Mouse (Mus musculus): ENCODE measurements around the gene Rabl3. TPM values are rescaled to one million over a fixed set of nuclear protein-coding genes. Genes with fewer than 3 reads are reported as not detected.
A peak's percentile ranks its signal among the peaks of the same experiment; 100 is the strongest.

Rabl3 gene
- polyA plus RNA-seq, 1 experiment, result 8.4 TPM

- Histone ChIP-seq H3K79me2 (ENCODE audit: control insufficient read depth, insufficient read depth) (peaks cover 83% of the 10 kb centered on the region), H3K79me3 (ENCODE audit: low read depth) (peaks cover 24% of the 10 kb centered on the region), H3K4me3 (ENCODE audit: insufficient read depth, poor library complexity, severe bottlenecking) (no peak overlapping the region), H3K27me3 (ENCODE audit: control insufficient read depth, insufficient read depth, insufficient read length) (no peaks in the 10 kb centered on the region), H3ac (ENCODE audit: control insufficient read depth, insufficient read length, low read depth) (no peak overlapping the region), H3K36me3 (ENCODE audit: control insufficient read depth, insufficient read depth) (peaks cover 30% of the 10 kb centered on the region)
- TF ChIP-seq MYOD1 (IDR thresholded peaks at IDR 0.05; ENCODE audit: control insufficient read depth, insufficient read length, low read depth), result no peak
- TF ChIP-seq MYOG (IDR thresholded peaks at IDR 0.05; ENCODE audit: control insufficient read depth, extremely low read depth, insufficient read length), result no peak
- TF ChIP-seq FOSL1 (IDR thresholded peaks at IDR 0.05; ENCODE audit: insufficient read depth, low read length, poor library complexity, severe bottlenecking), result no peak
- TF ChIP-seq CTCF (IDR thresholded peaks at IDR 0.05; ENCODE audit: control insufficient read depth, insufficient read depth, insufficient read length), result no peak
- no peak for TF ChIP-seq CEBPB (IDR thresholded peaks at IDR 0.05; ENCODE audit: low read depth)
- TF ChIP-seq USF1 (IDR thresholded peaks at IDR 0.05; ENCODE audit: low read depth), result no peak
- no peak for TF ChIP-seq MAX (IDR thresholded peaks at IDR 0.05)
These were observed 9.5 kb upstream of the Rabl3 start for GRCm38 (mm10) chr16:37530170-37530569.

GRCm38 (mm10) chr16:37532046-37532445 is 7.6 kb upstream of the Rabl3 start:
- H3K79me3 ChIP-seq (ENCODE audit: low read depth), result peaks cover 20% of the 10 kb centered on the region
- peaks cover 69% of the 10 kb centered on the region for H3K79me2 ChIP-seq (ENCODE audit: control insufficient read depth, insufficient read depth)
- H3K36me3 ChIP-seq (ENCODE audit: control insufficient read depth, insufficient read depth), result peaks cover 40% of the 10 kb centered on the region
- TF ChIP-seq MYOG (IDR thresholded peaks at IDR 0.05; ENCODE audit: control insufficient read depth, extremely low read depth, insufficient read length) (no peak), CEBPB (IDR thresholded peaks at IDR 0.05; ENCODE audit: low read depth) (no peak), USF1 (IDR thresholded peaks at IDR 0.05; ENCODE audit: low read depth) (no peak), FOSL1 (IDR thresholded peaks at IDR 0.05; ENCODE audit: insufficient read depth, low read length, poor library complexity, severe bottlenecking) (no peak), MAX (IDR thresholded peaks at IDR 0.05) (no peak), CTCF (IDR thresholded peaks at IDR 0.05; ENCODE audit: control insufficient read depth, insufficient read depth, insufficient read length) (no peak), MYOD1 (IDR thresholded peaks at IDR 0.05; ENCODE audit: control insufficient read depth, insufficient read length, low read depth) (no peak)
- H3K27me3 ChIP-seq (ENCODE audit: control insufficient read depth, insufficient read depth, insufficient read length), result no peaks in the 10 kb centered on the region
- no peak overlapping the region for H3ac ChIP-seq (ENCODE audit: control insufficient read depth, insufficient read length, low read depth)
- H3K4me3 ChIP-seq (ENCODE audit: insufficient read depth, poor library complexity, severe bottlenecking), result no peak overlapping the region

- Histone ChIP-seq H3K36me3 (ENCODE audit: control insufficient read depth, insufficient read depth) (peaks cover 37% of the 10 kb centered on the region), H3K79me3 (ENCODE audit: low read depth) (peaks cover 25% of the 10 kb centered on the region)
- TF ChIP-seq CEBPB (IDR thresholded peaks at IDR 0.05; ENCODE audit: low read depth) (no peak), MYOD1 (IDR thresholded peaks at IDR 0.05; ENCODE audit: control insufficient read depth, insufficient read length, low read depth) (no peak), USF1 (IDR thresholded peaks at IDR 0.05; ENCODE audit: low read depth) (no peak), MYOG (IDR thresholded peaks at IDR 0.05; ENCODE audit: control insufficient read depth, extremely low read depth, insufficient read length) (no peak), MAX (IDR thresholded peaks at IDR 0.05) (no peak), FOSL1 (IDR thresholded peaks at IDR 0.05; ENCODE audit: insufficient read depth, low read length, poor library complexity, severe bottlenecking) (no peak), CTCF (IDR thresholded peaks at IDR 0.05; ENCODE audit: control insufficient read depth, insufficient read depth, insufficient read length) (no peak)
These were observed 6.2 kb upstream of the Rabl3 start for GRCm38 (mm10) chr16:37533369-37534068.

GRCm38 (mm10) chr16:37539240-37539610 is 460 bp upstream of the Rabl3 start:
- peaks cover 40% of the 10 kb centered on the region for H3K79me2 ChIP-seq (ENCODE audit: control insufficient read depth, insufficient read depth)
- no peaks in the 10 kb centered on the region for H3K27me3 ChIP-seq (ENCODE audit: control insufficient read depth, insufficient read depth, insufficient read length)
- H3K36me3 ChIP-seq (ENCODE audit: control insufficient read depth, insufficient read depth), result peaks cover 19% of the 10 kb centered on the region
- peaks cover 19% of the 10 kb centered on the region for H3K79me3 ChIP-seq (ENCODE audit: low read depth)
- no peak for TF ChIP-seq USF1 (IDR thresholded peaks at IDR 0.05; ENCODE audit: low read depth)
- H3K4me3 ChIP-seq (ENCODE audit: insufficient read depth, poor library complexity, severe bottlenecking), result peak overlapping the region; percentile 64
- H3ac ChIP-seq (ENCODE audit: control insufficient read depth, insufficient read length, low read depth), result peak overlapping the region; percentile 87

More at GRCm38 (mm10) chr16:37533369-37534068, 6.2 kb upstream of the Rabl3 start:
- Histone ChIP-seq H3K79me2 (ENCODE audit: control insufficient read depth, insufficient read depth) (peaks cover 67% of the 10 kb centered on the region), H3K27me3 (ENCODE audit: control insufficient read depth, insufficient read depth, insufficient read length) (no peaks in the 10 kb centered on the region), H3K4me3 (ENCODE audit: insufficient read depth, poor library complexity, severe bottlenecking) (no peak overlapping the region), H3ac (ENCODE audit: control insufficient read depth, insufficient read length, low read depth) (no peak overlapping the region)

GRCm38 (mm10) chr16:37540776-37541175 is 1.1 kb downstream of the Rabl3 start:
- H3K79me3 ChIP-seq (ENCODE audit: low read depth), result peaks cover 14% of the 10 kb centered on the region
- H3K79me2 ChIP-seq (ENCODE audit: control insufficient read depth, insufficient read depth), result peaks cover 31% of the 10 kb centered on the region
- TF ChIP-seq MAX (IDR thresholded peaks at IDR 0.05) (no peak), MYOD1 (IDR thresholded peaks at IDR 0.05; ENCODE audit: control insufficient read depth, insufficient read length, low read depth) (no peak), FOSL1 (IDR thresholded peaks at IDR 0.05; ENCODE audit: insufficient read depth, low read length, poor library complexity, severe bottlenecking) (no peak), CEBPB (IDR thresholded peaks at IDR 0.05; ENCODE audit: low read depth) (no peak), CTCF (IDR thresholded peaks at IDR 0.05; ENCODE audit: control insufficient read depth, insufficient read depth, insufficient read length) (no peak), MYOG (IDR thresholded peaks at IDR 0.05; ENCODE audit: control insufficient read depth, extremely low read depth, insufficient read length) (no peak), USF1 (IDR thresholded peaks at IDR 0.05; ENCODE audit: low read depth) (no peak)
- H3ac ChIP-seq (ENCODE audit: control insufficient read depth, insufficient read length, low read depth), result no peak overlapping the region
- no peaks in the 10 kb centered on the region for H3K27me3 ChIP-seq (ENCODE audit: control insufficient read depth, insufficient read depth, insufficient read length)
- peaks cover 7% of the 10 kb centered on the region for H3K36me3 ChIP-seq (ENCODE audit: control insufficient read depth, insufficient read depth)
- H3K4me3 ChIP-seq (ENCODE audit: insufficient read depth, poor library complexity, severe bottlenecking), result no peak overlapping the region

GRCm38 (mm10) chr16:37546312-37546711 is 6.6 kb downstream of the Rabl3 start:
- H3K36me3 ChIP-seq (ENCODE audit: control insufficient read depth, insufficient read depth), result peaks cover 4% of the 10 kb centered on the region
- H3ac ChIP-seq (ENCODE audit: control insufficient read depth, insufficient read length, low read depth), result no peak overlapping the region
- no peaks in the 10 kb centered on the region for H3K79me2 ChIP-seq (ENCODE audit: control insufficient read depth, insufficient read depth)
- no peak for TF ChIP-seq MAX (IDR thresholded peaks at IDR 0.05)
- TF ChIP-seq USF1 (IDR thresholded peaks at IDR 0.05; ENCODE audit: low read depth), result no peak
- TF ChIP-seq CTCF (IDR thresholded peaks at IDR 0.05; ENCODE audit: control insufficient read depth, insufficient read depth, insufficient read length), result no peak
- TF ChIP-seq MYOG (IDR thresholded peaks at IDR 0.05; ENCODE audit: control insufficient read depth, extremely low read depth, insufficient read length), result no peak
- TF ChIP-seq MYOD1 (IDR thresholded peaks at IDR 0.05; ENCODE audit: control insufficient read depth, insufficient read length, low read depth), result no peak
- TF ChIP-seq CEBPB (IDR thresholded peaks at IDR 0.05; ENCODE audit: low read depth), result no peak
- TF ChIP-seq FOSL1 (IDR thresholded peaks at IDR 0.05; ENCODE audit: insufficient read depth, low read length, poor library complexity, severe bottlenecking), result no peak
- H3K79me3 ChIP-seq (ENCODE audit: low read depth), result no peaks in the 10 kb centered on the region
- H3K27me3 ChIP-seq (ENCODE audit: control insufficient read depth, insufficient read depth, insufficient read length), result no peaks in the 10 kb centered on the region
- H3K4me3 ChIP-seq (ENCODE audit: insufficient read depth, poor library complexity, severe bottlenecking), result no peak overlapping the region
